Comparison of ENCODE assay signal across 15 mouse cellular contexts in the genomic region with DNA sequence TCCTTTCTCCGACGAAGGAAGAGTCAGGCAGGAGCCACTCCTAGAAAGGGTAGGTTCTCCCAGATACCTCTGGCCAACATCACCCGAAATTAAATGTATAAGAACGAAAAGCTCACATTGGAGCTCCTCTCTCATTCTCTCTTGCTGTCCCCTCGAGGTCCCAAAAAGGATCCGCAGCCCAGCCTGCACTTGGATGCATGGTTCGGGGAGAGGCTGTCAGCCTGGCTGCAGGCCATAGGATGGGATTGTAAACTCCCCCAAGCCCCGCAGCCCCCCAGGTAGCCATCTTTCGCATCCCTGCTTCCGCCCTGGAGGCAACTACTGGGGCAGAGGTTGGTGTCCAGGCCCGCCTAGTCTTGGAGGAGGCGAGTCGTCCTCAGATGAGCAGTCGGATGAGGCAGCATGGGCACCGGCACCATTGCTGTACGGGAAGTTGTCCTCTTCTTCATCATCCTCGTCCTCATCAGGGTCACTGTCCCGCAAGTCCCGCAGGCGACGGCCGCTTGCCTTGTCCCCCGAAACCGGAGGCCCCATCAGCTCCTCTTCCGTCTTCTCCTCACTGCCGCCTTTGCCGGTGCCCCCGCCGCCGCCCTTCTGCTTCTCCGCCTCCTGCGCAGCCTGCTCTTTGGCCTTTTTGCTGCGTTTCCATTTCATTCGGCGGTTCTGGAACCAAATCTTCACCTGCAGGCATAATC. TPM values are rescaled to one million over a fixed set of nuclear protein-coding genes. Genes with fewer than 3 reads are reported as not detected.
DNase-seq lines count a peak whose midpoint lies in the region; ATAC-seq and TF ChIP-seq lines count a peak whose summit lies in the region.
"Had no signal": no experiment of that assay in that cellular context is flagged by ENCODE, and none has a peak within 500 bp of the region (broad histone marks: within the 10 kb centered on the region; RNA-seq: fewer than 3 reads in every experiment).

No protein-coding gene starts in this region.

- no peaks in the 10 kb centered on the region for H3K9me3 ChIP-seq in intestine, embryonic 14.5 days (ENCODE audit: control insufficient read depth, low read length)
- H3K9me3 ChIP-seq in intestine, postnatal 0 days (ENCODE audit: control insufficient read depth): no peaks in the 10 kb centered on the region
- no peaks in the 10 kb centered on the region for H3K9me3 ChIP-seq in embryonic facial prominence, embryonic 12.5 days
- H3K9me3 ChIP-seq in neural tube, embryonic 15.5 days (replicated peaks): no peaks in the 10 kb centered on the region
- H3K9me3 ChIP-seq: kidney, embryonic 15.5 days; liver, embryonic 15.5 days had no signal

- no peak for ATAC-seq in intestine, embryonic 14.5 days (replicated peaks; ENCODE audit: low FRiP score, low TSS enrichment, low read depth)
- no peak for ATAC-seq in intestine, postnatal 0 days
- no peak for ATAC-seq in embryonic facial prominence, embryonic 12.5 days (ENCODE audit: insufficient number of reproducible peaks, insufficient read depth, low FRiP score, low TSS enrichment)
- ATAC-seq in neural tube, embryonic 15.5 days (ENCODE audit: low FRiP score): no peak
- ATAC-seq: inflammation-experienced regulatory T-cells, adult 6 months had no signal

- no peaks in the 10 kb centered on the region for H3K36me3 ChIP-seq in intestine, embryonic 14.5 days (ENCODE audit: control insufficient read depth, insufficient read depth, low read length)
- H3K36me3 ChIP-seq in intestine, postnatal 0 days (ENCODE audit: control insufficient read depth, insufficient read depth): no peaks in the 10 kb centered on the region
- H3K36me3 ChIP-seq in embryonic facial prominence, embryonic 12.5 days: no peaks in the 10 kb centered on the region
- H3K36me3 ChIP-seq in neural tube, embryonic 15.5 days: no peaks in the 10 kb centered on the region
- H3K36me3 ChIP-seq: kidney, embryonic 15.5 days; liver, embryonic 15.5 days had no signal

- WGBS in intestine, embryonic 14.5 days: 13% methylated on average over 35 of the region's 35 CpGs
- 51% methylated on average over 35 of the region's 35 CpGs for WGBS in intestine, postnatal 0 days
- WGBS in embryonic facial prominence, embryonic 12.5 days: 2% methylated on average over 35 of the region's 35 CpGs
- 3% methylated on average over 35 of the region's 35 CpGs for WGBS in neural tube, embryonic 15.5 days

- no peak overlapping the region for H3K4me2 ChIP-seq in intestine, embryonic 14.5 days (ENCODE audit: low read length)
- H3K4me2 ChIP-seq in intestine, postnatal 0 days (replicated peaks; ENCODE audit: low read depth): no peak overlapping the region
- no peak overlapping the region for H3K4me2 ChIP-seq in embryonic facial prominence, embryonic 12.5 days (replicated peaks)
- H3K4me2 ChIP-seq in neural tube, embryonic 15.5 days: peak overlapping the region; percentile 2; the same call in 1 of the 2 replicates
- H3K4me2 ChIP-seq: kidney, embryonic 15.5 days; liver, embryonic 15.5 days had no signal

- H3K4me1 ChIP-seq in intestine, embryonic 14.5 days (replicated peaks; ENCODE audit: control insufficient read depth, insufficient read depth, low read length): 0 out of 2 replicates have a peak, but pooled peaks cover 5% of the 10 kb centered on the region
- no peaks in the 10 kb centered on the region for H3K4me1 ChIP-seq in intestine, postnatal 0 days (replicated peaks; ENCODE audit: control insufficient read depth, insufficient read depth, low read length)
- H3K4me1 ChIP-seq in embryonic facial prominence, embryonic 12.5 days: peaks cover 13% of the 10 kb centered on the region; the same call in 1 of the 2 replicates
- H3K4me1 ChIP-seq in neural tube, embryonic 15.5 days: peaks cover 15% of the 10 kb centered on the region

- no peak overlapping the region for H3K9ac ChIP-seq in intestine, embryonic 14.5 days (ENCODE audit: low read length)
- H3K9ac ChIP-seq in intestine, postnatal 0 days (ENCODE audit: low read depth, low read length): no peak overlapping the region
- no peak overlapping the region for H3K9ac ChIP-seq in embryonic facial prominence, embryonic 12.5 days
- H3K9ac ChIP-seq in neural tube, embryonic 15.5 days (replicated peaks): no peak overlapping the region
- H3K9ac ChIP-seq: kidney, embryonic 15.5 days; liver, embryonic 15.5 days had no signal

- TF ChIP-seq CTCF in intestine, postnatal 0 days (IDR thresholded peaks at IDR 0.05; ENCODE audit: low read depth): no peak

- peak; percentile 66 for DNase-seq in intestine, embryonic 14.5 days (ENCODE audit: low spot score)
- peak; percentile 22 for DNase-seq in embryo, embryonic 11 days
- no peak for DNase-seq in Muller cell, postnatal 12 days (ENCODE audit: inconsistent ontology term)
- no peak for DNase-seq in ovary, postnatal 14 days (ENCODE audit: low spot score)
- DNase-seq: heart, adult 18-20 months; heart, postnatal 36 days; lung, postnatal 10 days; thymus, adult 2 months had no signal

- H3K27ac ChIP-seq in intestine, embryonic 14.5 days (ENCODE audit: low read depth): no peak overlapping the region
- no peak overlapping the region for H3K27ac ChIP-seq in intestine, postnatal 0 days (ENCODE audit: low read depth, low read length)
- no peak overlapping the region for H3K27ac ChIP-seq in embryonic facial prominence, embryonic 12.5 days
- no peak overlapping the region for H3K27ac ChIP-seq in neural tube, embryonic 15.5 days (replicated peaks)
- H3K27ac ChIP-seq: kidney, embryonic 15.5 days; liver, embryonic 15.5 days had no signal

- no peak overlapping the region for H3K4me3 ChIP-seq in intestine, embryonic 14.5 days (ENCODE audit: low read depth, low read length)
- H3K4me3 ChIP-seq in intestine, postnatal 0 days (ENCODE audit: low read depth, low read length): no peak overlapping the region
- H3K4me3 ChIP-seq in embryonic facial prominence, embryonic 12.5 days: 0 out of 2 replicates have a peak overlapping the region, but pooled peaks have one; percentile 2
- H3K4me3 ChIP-seq in neural tube, embryonic 15.5 days (replicated peaks): no peak overlapping the region
- H3K4me3 ChIP-seq: kidney, embryonic 15.5 days; liver, embryonic 15.5 days had no signal

- peaks cover 96% of the 10 kb centered on the region for H3K27me3 ChIP-seq in intestine, embryonic 14.5 days (replicated peaks; ENCODE audit: control insufficient read depth, insufficient read depth, low read length)
- peaks cover 82% of the 10 kb centered on the region for H3K27me3 ChIP-seq in intestine, postnatal 0 days (replicated peaks; ENCODE audit: control insufficient read depth, insufficient read depth, low read length)
- H3K27me3 ChIP-seq in embryonic facial prominence, embryonic 12.5 days: peaks cover 94% of the 10 kb centered on the region
- H3K27me3 ChIP-seq in neural tube, embryonic 15.5 days (replicated peaks): peaks cover 97% of the 10 kb centered on the region

RNA-seq across cellular contexts. Expression of a gene that starts 4.6 kb away (rescaled TPM):
- polyA plus RNA-seq in intestine, embryonic 14.5 days (2014; fragmentation: Nextera tagmentation; extraction: Ambion mirVana): 1.8 and 2.7 TPM in 2 replicates
- polyA plus RNA-seq in intestine, postnatal 0 days (2015; fragmentation: Nextera tagmentation; extraction: Ambion mirVana): 0.65 and 0.78 TPM in 2 replicates
- 0.10 TPM in 1 of 2 replicates, not detected in the other for polyA plus RNA-seq in embryonic facial prominence, embryonic 12.5 days (2016; fragmentation: Nextera tagmentation; extraction: Ambion mirVana)
- 0.95 and 1.3 TPM in 2 replicates for polyA plus RNA-seq in neural tube, embryonic 15.5 days (2015; fragmentation: Nextera tagmentation; extraction: Ambion mirVana)
- polyA plus RNA-seq: inflammation-experienced regulatory T-cells, adult 6 months; kidney, embryonic 15.5 days; liver, embryonic 15.5 days; spleen, adult 2 months had no signal

RNA-seq across cellular contexts. Expression of a gene that starts 39.2 kb away (rescaled TPM):
- 26.2 and 34.0 TPM in 2 replicates for polyA plus RNA-seq in intestine, embryonic 14.5 days (2014; fragmentation: Nextera tagmentation; extraction: Ambion mirVana)
- 14.5 and 16.0 TPM in 2 replicates for polyA plus RNA-seq in intestine, postnatal 0 days (2015; fragmentation: Nextera tagmentation; extraction: Ambion mirVana)
- 27.2 and 31.7 TPM in 2 replicates for polyA plus RNA-seq in embryonic facial prominence, embryonic 12.5 days (2016; fragmentation: Nextera tagmentation; extraction: Ambion mirVana)
- polyA plus RNA-seq in neural tube, embryonic 15.5 days (2015; fragmentation: Nextera tagmentation; extraction: Ambion mirVana): 16.2 and 23.1 TPM in 2 replicates

Comparison
In these comparisons a context has a peak if more than half of its experiments do, and no peak if none do; other contexts are left out.
1. DNase-seq: peak in intestine, embryonic 14.5 days (single experiment) and embryo, embryonic 11 days (single experiment); none in Muller cell, postnatal 12 days (single experiment) and ovary, postnatal 14 days (single experiment).